Mouse (Mus musculus): ENCODE data around the gene Plvap.

The Plvap gene

DNA sequence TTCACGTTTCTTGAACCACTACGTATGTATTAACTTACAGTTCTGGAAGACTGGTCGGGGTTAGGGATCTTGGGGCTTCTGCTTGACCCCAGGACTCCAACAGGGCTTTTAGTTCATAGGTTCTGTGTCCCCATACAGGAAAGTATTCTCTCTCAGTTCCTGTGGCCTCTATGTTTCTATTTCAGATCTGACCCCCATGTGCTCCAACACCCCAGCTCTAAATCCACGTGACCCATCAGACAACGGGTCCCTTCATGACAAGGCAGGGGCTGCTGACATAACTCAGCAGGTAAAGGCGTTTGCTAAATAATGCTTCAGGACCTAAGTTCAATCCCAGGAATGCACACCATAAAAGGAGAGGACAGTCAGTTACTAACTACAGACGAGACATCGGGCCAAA, 45.8 kb downstream of the Plvap start:
- DNase-seq (ENCODE audit: low spot score) = no peak

DNA sequence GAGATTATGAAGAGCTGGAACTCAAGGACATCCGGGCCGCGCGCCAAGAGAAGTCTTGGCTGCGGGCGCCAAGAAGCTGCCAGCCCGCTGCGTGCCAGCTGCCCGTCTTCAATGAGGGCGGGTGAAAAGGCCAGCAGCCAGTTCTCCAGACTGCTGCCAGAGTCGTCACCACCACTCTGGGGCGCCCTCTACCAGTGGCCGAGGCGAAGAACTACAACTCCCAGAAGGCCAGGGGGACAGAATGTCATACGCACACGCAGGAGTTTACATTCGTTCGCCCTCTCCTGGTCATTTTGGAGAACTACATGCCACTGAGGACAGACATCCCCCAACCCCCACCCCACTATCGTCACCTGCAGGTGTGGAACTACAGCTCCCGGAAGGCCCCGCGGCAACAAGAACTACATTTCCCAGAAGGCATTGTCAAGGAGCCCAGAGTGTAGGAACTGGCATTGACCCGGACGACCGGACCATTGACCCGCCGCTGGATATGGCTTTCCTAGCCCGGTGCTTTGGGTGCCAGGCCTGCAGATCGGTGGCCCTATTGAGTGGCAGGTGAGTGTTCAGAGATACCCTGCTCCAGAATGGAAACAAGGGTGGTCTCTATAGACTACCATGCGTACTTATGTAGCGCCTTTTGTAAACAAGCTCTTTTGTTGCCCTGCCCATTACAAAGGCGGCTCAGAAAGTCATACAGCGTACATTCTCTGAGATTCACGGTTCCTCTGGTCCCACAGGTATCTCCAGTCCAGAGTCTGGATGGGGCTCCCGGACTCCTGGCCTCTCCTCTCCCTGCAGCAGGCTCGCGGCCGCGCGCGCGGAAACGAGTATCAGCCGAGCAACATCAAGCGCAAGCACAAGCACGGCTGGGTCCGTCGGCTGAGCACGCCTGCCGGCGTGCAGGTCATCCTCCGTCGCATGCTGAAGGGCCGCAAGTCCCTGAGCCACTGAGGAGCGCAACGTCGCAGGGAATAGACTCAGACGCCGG, 46.7 kb downstream of the Plvap start, which contains the start of gene Mrpl34:
TSS of gene Mrpl34 (plus strand) at position 447 of the 988 bp plus-strand sequence.
- DNase-seq (ENCODE audit: low spot score) = peak; percentile 97

DNA sequence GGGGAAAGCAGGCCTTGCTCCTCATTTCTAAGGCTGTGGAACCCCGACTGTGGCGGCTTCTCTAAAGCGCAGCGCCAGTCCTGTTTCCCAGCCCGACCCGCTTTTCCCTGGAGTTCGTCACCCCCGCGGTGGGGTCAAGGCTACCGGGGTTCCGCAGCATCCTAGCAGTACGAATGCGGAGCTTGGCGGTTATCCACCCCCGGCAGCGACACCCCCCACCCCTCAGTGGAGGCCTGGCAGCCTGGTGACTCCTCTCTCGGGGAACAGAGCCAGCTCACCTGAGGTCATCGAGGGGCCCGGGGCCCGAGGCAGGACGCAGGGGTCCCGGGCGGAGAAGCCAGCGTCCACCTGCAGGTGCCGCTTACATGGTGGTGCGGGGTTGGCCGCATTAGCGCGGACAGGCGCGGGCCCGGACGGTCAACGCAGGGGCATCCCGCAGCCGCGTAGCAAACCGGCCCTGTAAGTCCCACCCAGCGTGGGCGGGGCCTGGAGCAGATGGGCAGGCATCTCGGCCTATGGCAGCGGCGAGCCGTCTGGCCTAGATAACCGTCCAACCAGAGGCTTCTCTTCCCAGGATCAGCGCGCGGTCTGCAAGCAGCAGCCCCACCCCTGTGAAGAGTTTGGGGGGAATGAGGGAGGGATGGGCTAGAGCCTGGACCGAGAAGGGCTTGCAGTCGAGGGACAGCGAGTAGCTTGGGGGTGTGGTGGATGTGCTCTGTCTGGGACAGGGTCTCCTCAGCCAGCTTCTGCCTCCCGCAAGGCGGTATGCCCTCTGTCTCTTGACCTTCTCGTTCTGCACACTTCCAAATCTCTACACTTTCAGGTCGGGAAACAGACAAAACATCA, 48.1 kb downstream of the Plvap start, which contains the start of gene Abhd8:
TSS of gene Abhd8 (minus strand) at position 468 of the 846 bp plus-strand sequence.
- peak; percentile 97 for DNase-seq (ENCODE audit: low spot score)

DNA sequence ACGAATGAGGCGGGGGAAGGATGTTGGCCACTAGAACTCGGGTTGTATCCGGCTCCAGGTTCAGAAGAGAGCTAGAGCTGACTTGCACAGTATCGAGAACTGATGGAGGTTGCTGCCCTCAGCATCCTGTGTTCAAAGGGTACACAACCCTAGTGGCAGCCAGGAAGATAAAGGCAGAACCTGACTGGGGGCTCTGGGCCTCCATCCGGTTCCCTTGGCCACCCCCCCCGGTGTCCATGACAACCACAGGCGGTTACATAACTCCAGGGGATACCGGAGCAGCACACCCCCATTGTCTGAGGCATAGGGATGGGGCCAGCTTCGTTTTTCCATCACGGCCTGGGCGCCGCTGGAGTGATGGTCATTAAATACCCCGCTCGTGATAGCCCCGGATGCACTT, 48.8 kb downstream of the Plvap start:
- DNase-seq (ENCODE audit: low spot score) = no peak

DNA sequence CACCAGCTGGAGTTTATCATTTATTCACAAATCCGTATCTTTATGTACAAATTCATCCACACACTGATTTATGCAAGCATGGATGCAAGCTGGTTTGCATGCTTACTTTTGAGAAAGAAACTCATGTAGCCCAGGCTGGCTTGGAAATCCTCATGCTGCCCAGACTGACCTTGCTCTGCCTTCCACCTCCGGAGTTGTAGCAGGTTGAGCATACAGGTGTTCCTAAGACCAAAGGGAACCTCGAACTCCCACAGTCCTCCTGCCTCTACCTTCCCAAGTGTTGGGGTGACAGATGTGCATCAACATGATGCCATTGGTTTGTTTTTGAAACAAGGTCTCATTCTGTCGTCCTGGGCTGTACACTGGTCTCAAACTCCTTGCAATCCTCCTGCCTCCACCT, 49.4 kb downstream of the Plvap start:
- DNase-seq (ENCODE audit: low spot score) = no peak

DNA sequence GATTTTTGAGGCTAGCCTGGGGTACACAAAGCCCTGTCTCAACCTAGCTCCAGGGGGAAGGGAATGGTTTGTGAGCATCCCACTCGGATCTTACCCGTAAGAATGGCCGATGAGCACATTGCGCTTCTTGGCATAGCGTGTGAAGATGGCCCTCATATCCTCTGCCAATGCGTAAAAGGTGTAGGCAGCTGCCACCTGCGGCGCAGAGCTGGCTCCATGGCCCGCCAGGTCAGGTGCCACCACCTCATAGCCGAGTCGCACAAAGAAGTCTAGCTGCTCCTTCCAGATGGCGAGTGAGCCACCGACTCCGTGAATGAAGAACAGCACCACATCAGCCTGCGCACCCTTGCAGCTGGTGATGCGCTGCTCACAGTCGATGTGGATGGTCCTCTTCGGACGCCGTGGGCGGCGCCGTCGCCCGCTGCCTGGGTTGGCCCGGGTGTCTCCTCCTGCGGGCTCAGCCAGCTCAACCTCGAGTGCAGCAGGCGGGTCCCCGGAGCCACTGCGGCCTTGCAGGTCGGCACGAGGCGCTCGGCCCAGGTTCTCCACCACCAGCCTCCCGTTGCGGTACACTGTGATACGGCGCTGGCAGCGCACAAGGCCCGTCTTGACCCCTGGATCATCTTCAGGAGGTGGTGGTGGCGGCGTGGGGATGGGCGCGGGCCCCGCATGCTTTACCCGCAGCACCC, 50.3 kb downstream of the Plvap start:
- no peak for DNase-seq (ENCODE audit: low spot score)

DNA sequence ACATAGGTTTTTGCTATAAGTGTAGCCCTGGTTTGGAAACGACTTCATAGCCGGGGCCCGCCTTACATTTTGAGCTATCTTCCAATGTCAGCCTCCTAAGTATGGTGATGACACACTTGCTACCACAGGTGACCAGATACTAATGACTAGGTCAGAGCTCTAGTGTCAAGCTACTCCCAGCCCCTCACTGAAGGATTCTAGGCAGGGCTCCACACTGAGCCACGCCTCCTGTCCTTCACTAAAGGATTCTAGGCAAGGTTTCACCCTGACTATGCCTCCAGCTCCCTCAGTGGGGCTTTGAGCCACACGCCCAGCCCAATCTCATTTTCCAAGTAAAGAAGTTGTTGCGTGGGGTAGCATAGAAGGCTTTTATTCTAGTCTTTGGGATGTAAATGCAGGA, 50.8 kb downstream of the Plvap start:
- no peak for DNase-seq (ENCODE audit: low spot score)

DNA sequence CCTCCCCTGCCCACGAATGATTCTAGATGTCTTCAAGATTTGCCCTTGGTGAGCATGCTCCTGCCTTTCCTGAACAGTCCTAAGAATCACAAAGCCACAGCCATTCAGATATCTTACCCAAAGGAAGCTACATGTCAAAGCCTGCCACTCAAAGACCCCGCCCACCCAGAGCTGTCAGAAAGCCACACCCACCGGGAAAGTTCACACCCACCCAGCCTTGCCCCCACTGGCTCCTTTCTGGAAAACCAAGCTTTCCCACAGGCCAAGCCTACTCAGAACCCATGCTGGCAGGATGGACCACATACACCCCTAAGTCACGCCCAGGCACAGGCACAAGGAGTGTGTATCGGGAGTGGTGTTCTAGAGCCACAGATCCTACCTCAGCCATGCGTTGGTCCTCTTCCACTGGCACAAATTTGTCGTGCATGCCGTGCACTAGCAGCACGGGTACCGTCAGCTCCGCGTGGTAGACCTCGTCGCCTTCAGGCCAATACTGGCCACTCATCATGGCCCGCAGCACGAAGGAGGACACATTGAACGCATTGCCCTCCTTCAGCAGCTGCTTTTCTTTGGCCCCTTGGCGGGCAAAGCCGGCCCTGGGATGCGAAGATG, 53.8 kb downstream of the Plvap start:
- no peak for DNase-seq (ENCODE audit: low spot score)

DNA sequence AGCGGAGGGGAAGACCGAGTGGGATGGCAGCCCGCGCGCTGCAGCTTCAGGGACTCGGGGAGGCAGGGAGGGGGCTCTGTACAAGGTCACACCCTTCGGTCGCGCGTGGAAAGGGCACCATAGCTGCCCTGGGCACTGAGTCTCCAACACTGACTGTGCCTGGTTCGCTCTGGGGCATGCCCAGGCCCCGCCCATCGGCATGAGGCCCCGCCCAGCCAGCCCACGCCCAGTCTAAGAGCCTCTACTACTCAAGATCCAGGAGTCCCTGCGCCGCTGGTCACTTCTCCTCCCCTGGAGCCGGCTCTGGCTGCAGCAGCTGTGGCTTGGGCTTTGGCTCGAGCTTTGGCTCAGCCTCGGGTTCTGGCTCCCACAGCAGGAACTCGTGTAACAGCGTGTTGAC, 54.6 kb downstream of the Plvap start:
- no peak for DNase-seq (ENCODE audit: low spot score)

DNA sequence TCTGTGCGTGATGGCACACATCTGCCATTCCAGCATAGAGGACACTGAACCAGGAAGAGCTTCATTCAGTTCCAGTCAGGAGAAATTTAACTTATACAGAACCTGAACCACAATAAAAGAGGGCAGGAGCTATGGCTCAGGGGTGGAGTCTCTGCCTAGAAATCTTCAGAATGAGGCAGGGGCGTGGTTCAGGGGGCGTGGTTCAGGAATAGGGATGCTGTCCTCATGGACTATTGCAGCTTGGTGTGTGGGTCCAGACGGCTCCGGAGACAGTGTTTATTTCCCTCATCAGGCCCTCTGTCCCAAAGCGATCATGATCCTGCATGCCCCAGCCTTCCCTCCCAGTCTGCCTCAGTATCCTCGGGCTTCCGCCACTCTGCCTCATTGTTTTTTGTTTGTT, 56.9 kb downstream of the Plvap start:
- no peak for DNase-seq (ENCODE audit: low spot score)

DNA sequence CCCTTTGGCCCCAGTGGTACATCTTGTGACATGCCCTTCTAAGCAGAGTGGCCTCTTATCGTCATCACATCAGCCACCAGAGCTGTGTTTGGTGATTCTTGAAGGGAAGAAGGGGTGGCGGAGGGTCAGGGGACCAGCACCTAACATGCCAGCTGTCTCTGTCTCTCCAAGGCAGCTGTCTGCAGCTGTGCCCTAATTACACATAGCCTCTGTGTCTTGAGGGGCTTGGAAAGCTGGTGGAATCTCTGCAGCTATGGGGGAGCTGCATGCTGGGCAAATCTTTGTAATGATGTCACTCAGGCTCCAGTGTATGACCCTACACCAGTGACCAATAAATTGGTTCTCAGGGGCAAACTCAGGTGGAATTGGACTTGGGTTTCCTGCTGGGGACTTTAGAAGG, 58.9 kb downstream of the Plvap start:
- DNase-seq (ENCODE audit: low spot score) = no peak

DNA sequence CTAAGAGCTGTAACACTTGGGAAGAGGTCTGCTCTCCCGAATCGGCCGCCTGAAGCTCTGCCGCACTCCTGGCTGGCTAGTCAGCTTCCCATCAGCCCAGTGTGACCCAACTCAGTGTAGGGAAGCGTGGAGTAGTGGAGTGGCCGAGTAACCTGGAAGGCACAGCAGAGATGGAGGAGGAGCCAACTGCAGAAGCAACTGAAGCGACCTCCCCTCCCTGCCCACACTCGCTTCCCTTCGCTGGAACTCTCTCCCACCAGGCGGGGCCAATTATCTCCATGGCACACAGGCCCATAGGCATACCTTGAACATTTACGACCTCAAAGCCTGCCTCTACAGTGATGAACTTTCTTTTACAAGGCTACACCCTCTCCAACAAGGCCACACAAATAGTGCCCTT, 59.8 kb downstream of the Plvap start:
- no peak for DNase-seq (ENCODE audit: low spot score)

DNA sequence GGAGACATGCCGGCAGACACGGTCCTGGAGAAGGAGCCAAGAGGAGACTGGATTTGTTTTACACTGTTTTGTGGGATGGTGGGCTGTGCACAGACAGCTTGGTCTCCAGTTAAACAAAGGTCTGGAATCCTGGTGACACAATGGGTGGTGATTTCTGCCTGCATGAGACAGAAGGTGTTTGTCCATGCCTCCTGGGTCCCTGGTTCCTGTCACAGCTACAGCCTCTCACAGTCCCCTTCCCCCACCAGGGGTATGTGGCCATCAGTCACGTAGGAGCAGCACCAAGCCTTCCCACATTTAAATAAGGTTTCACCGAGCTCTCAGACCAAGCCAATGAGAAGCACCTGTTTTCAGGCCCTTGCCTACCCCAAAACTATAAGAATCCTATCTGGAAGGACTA, 60.2 kb downstream of the Plvap start:
- no peak for DNase-seq (ENCODE audit: low spot score)

Data from urinary bladder, postnatal 14 days (tissue).